Mouse (Mus musculus) stomach, postnatal 0 days (tissue): Measurements from ENCODE around the gene Ctcf.

Experiments used
- CTCF ChIP-seq: IDR thresholded peaks from 2 replicates; pipeline ENCODE4 v1.5.1; 2016; ENCODE audit warnings: antibody characterized with exemption, low read depth, mild to moderate bottlenecking, moderate library complexity
- EP300 ChIP-seq: optimal IDR thresholded peaks from 2 replicates; pipeline ENCODE3; 2016; ENCODE audit warnings: antibody characterized with exemption

DNA sequence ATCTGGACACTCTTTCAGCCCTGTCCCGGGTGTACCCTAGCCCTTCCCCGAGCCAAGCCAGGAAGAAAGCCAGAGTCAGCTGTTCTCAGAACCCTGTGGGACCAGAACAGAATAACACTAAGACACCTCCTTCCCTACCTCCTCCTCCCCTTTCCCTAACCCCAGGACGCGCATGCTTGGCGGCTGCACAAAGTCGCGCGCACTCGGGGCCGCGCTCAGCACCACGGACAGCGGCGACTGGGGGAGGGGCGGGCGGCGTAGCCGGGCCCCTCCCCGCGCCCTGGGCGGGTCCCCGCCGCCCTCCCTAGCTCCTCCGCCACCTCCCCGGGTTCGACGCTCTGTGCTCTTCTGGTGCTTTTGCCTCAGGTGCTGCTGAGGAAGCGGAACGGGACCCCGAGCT is 57.3 kb downstream of the Ctcf start:
- no peak for TF ChIP-seq CTCF
- no peak for TF ChIP-seq EP300
